Mouse (Mus musculus): Measurements from ENCODE around the gene Pdzd2. TPM values are rescaled to one million over a fixed set of nuclear protein-coding genes. Genes with fewer than 3 reads are reported as not detected.
"Not testable (repeated sequence)": the region's sequence is repeated elsewhere in the genome, so short reads cannot be mapped to it uniquely, and the experiment has no call there.

Pdzd2 gene
- polyA plus RNA-seq, 1 experiment: 9.3 TPM

DNA sequence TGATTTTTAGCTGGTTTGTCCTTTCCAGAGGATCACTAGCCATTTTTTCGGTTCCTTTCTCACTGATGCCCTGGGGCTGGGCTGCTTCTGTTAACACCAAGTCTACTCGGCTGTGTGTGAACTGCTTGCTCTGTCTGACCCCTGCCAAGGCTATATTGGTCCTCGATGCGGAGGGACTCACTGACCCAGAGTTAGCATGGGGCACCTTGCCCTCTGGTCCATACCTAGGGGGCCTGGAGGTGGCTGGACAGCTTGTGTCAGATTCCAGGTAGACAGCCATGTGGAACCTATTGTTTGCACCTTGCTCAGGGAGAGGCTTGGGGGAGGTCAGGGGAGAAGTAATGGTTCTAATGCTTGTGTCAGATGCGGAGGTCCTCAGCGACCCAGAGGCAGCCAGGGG is 365.8 kb downstream of the Pdzd2 start:
- H3K36me3 ChIP-seq (ENCODE audit: control insufficient read depth, insufficient read depth, low read length): no peaks in the 10 kb centered on the region
- no peaks in the 10 kb centered on the region for H3K27me3 ChIP-seq (ENCODE audit: control insufficient read depth, insufficient read depth, low read length)
- H3K4me3 ChIP-seq (ENCODE audit: control insufficient read depth, low read depth, low read length): no peak overlapping the region
- no peak overlapping the region for H3K27ac ChIP-seq (ENCODE audit: control insufficient read depth, insufficient read depth, low read depth, low read length)
- TF ChIP-seq CTCF (IDR thresholded peaks at IDR 0.05; ENCODE audit: control insufficient read depth, insufficient read depth, insufficient replicate concordance, low read depth, low read length): no peak
- TF ChIP-seq POLR2A (IDR thresholded peaks at IDR 0.05; ENCODE audit: control insufficient read depth, low read depth, low read length): no peak
- H3K4me1 ChIP-seq (ENCODE audit: control insufficient read depth, insufficient read depth, low read length): peaks cover 2% of the 10 kb centered on the region; the same call in 1 of the 2 replicates

DNA sequence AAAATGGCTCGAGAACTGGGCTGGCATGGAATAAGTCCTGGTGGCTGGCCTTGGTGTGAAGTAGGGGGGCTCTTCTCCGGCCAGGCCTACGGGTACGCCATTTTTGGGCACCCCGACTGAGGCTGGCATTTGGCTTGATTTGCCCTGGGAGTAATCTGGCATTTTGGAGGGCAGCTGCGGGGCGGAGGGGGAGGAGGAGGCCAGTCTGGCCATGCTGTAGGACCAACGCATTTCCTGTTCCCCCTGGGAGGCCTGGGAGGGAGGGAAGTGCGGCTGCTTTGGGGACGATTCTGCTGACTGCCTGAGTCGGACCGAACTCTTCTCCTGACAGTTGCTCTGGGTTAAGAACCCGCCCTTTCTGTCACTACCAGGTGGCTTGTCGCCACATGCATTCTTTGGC is 366.2 kb downstream of the Pdzd2 start:
- Histone ChIP-seq H3K27ac (ENCODE audit: control insufficient read depth, insufficient read depth, low read depth, low read length) (no peak overlapping the region), H3K4me1 (ENCODE audit: control insufficient read depth, insufficient read depth, low read length) (peaks cover 2% of the 10 kb centered on the region; the same call in 1 of the 2 replicates), H3K27me3 (ENCODE audit: control insufficient read depth, insufficient read depth, low read length) (no peaks in the 10 kb centered on the region), H3K36me3 (ENCODE audit: control insufficient read depth, insufficient read depth, low read length) (no peaks in the 10 kb centered on the region), H3K4me3 (ENCODE audit: control insufficient read depth, low read depth, low read length) (no peak overlapping the region)
- no peak for TF ChIP-seq CTCF (IDR thresholded peaks at IDR 0.05; ENCODE audit: control insufficient read depth, insufficient read depth, insufficient replicate concordance, low read depth, low read length)
- TF ChIP-seq POLR2A (IDR thresholded peaks at IDR 0.05; ENCODE audit: control insufficient read depth, low read depth, low read length): no peak

DNA sequence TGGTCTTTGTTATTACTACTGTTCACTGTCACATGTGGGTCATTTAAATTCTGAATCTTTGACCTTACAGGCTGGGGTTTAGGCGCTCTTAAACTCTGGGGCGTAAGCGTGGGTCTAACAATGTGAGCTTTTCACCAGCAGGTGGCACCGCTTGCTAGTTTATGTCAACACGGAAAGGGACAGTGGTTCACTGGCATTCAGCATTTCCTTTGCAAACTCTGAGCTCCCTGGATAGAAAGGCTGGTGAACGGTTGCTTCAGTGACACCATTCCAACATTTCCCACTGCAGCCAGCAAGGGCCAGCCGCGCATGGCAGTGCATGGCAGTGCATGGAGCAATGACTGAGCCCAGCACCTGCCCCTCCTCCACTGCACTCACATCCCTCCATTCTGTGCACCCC is 368.5 kb downstream of the Pdzd2 start:
- H3K27ac ChIP-seq (ENCODE audit: control insufficient read depth, insufficient read depth, low read depth, low read length): no peak overlapping the region
- peak; percentile 62; the same call in 1 of the 2 replicates for TF ChIP-seq CTCF (IDR thresholded peaks at IDR 0.05; ENCODE audit: control insufficient read depth, insufficient read depth, insufficient replicate concordance, low read depth, low read length)
- TF ChIP-seq POLR2A (IDR thresholded peaks at IDR 0.05; ENCODE audit: control insufficient read depth, low read depth, low read length): no peak
- no peaks in the 10 kb centered on the region for H3K27me3 ChIP-seq (ENCODE audit: control insufficient read depth, insufficient read depth, low read length)
- no peak overlapping the region for H3K4me3 ChIP-seq (ENCODE audit: control insufficient read depth, low read depth, low read length)
- peaks cover 2% of the 10 kb centered on the region; the same call in 1 of the 2 replicates for H3K4me1 ChIP-seq (ENCODE audit: control insufficient read depth, insufficient read depth, low read length)
- H3K36me3 ChIP-seq (ENCODE audit: control insufficient read depth, insufficient read depth, low read length): no peaks in the 10 kb centered on the region

GRCm38 (mm10) chr15:12370096-12370495 is 369.6 kb downstream of the Pdzd2 start:
- no peaks in the 10 kb centered on the region; the same call in 1 of the 2 replicates for H3K4me1 ChIP-seq (ENCODE audit: control insufficient read depth, insufficient read depth, low read length)
- no peaks in the 10 kb centered on the region for H3K27me3 ChIP-seq (ENCODE audit: control insufficient read depth, insufficient read depth, low read length)
- no peak overlapping the region for H3K4me3 ChIP-seq (ENCODE audit: control insufficient read depth, low read depth, low read length)
- no peak overlapping the region for H3K27ac ChIP-seq (ENCODE audit: control insufficient read depth, insufficient read depth, low read depth, low read length)
- H3K36me3 ChIP-seq (ENCODE audit: control insufficient read depth, insufficient read depth, low read length): no peaks in the 10 kb centered on the region
- no peak for TF ChIP-seq CTCF (IDR thresholded peaks at IDR 0.05; ENCODE audit: control insufficient read depth, insufficient read depth, insufficient replicate concordance, low read depth, low read length)
- no peak for TF ChIP-seq POLR2A (IDR thresholded peaks at IDR 0.05; ENCODE audit: control insufficient read depth, low read depth, low read length)

- H3K4me3 ChIP-seq (ENCODE audit: control insufficient read depth, low read depth, low read length): no peak overlapping the region
Measured at GRCm38 (mm10) chr15:12368850-12369249, 370.9 kb downstream of the Pdzd2 start.

GRCm38 (mm10) chr15:12368357-12368756 is 371.4 kb downstream of the Pdzd2 start:
- Histone ChIP-seq H3K27ac (ENCODE audit: control insufficient read depth, insufficient read depth, low read depth, low read length) (no peak overlapping the region), H3K36me3 (ENCODE audit: control insufficient read depth, insufficient read depth, low read length) (no peaks in the 10 kb centered on the region), H3K4me3 (ENCODE audit: control insufficient read depth, low read depth, low read length) (no peak overlapping the region), H3K4me1 (ENCODE audit: control insufficient read depth, insufficient read depth, low read length) (no peaks in the 10 kb centered on the region), H3K27me3 (ENCODE audit: control insufficient read depth, insufficient read depth, low read length) (no peaks in the 10 kb centered on the region)
- TF ChIP-seq CTCF (IDR thresholded peaks at IDR 0.05; ENCODE audit: control insufficient read depth, insufficient read depth, insufficient replicate concordance, low read depth, low read length) (no peak), POLR2A (IDR thresholded peaks at IDR 0.05; ENCODE audit: control insufficient read depth, low read depth, low read length) (no peak)

More at GRCm38 (mm10) chr15:12368850-12369249, 370.9 kb downstream of the Pdzd2 start:
- H3K27me3 ChIP-seq (ENCODE audit: control insufficient read depth, insufficient read depth, low read length): no peaks in the 10 kb centered on the region
- H3K27ac ChIP-seq (ENCODE audit: control insufficient read depth, insufficient read depth, low read depth, low read length): no peak overlapping the region
- H3K36me3 ChIP-seq (ENCODE audit: control insufficient read depth, insufficient read depth, low read length): no peaks in the 10 kb centered on the region
- no peaks in the 10 kb centered on the region for H3K4me1 ChIP-seq (ENCODE audit: control insufficient read depth, insufficient read depth, low read length)
- no peak for TF ChIP-seq POLR2A (IDR thresholded peaks at IDR 0.05; ENCODE audit: control insufficient read depth, low read depth, low read length)
- no peak for TF ChIP-seq CTCF (IDR thresholded peaks at IDR 0.05; ENCODE audit: control insufficient read depth, insufficient read depth, insufficient replicate concordance, low read depth, low read length)

GRCm38 (mm10) chr15:12367306-12368080 is 372.2 kb downstream of the Pdzd2 start:
- Histone ChIP-seq H3K4me3 (ENCODE audit: control insufficient read depth, low read depth, low read length) (no peak overlapping the region), H3K27me3 (ENCODE audit: control insufficient read depth, insufficient read depth, low read length) (no peaks in the 10 kb centered on the region), H3K4me1 (ENCODE audit: control insufficient read depth, insufficient read depth, low read length) (no peaks in the 10 kb centered on the region), H3K27ac (ENCODE audit: control insufficient read depth, insufficient read depth, low read depth, low read length) (peak overlapping the region; percentile 59), H3K36me3 (ENCODE audit: control insufficient read depth, insufficient read depth, low read length) (no peaks in the 10 kb centered on the region)
- TF ChIP-seq CTCF (IDR thresholded peaks at IDR 0.05; ENCODE audit: control insufficient read depth, insufficient read depth, insufficient replicate concordance, low read depth, low read length) (no peak), POLR2A (IDR thresholded peaks at IDR 0.05; ENCODE audit: control insufficient read depth, low read depth, low read length) (no peak)

- H3K27me3 ChIP-seq (ENCODE audit: control insufficient read depth, insufficient read depth, low read length); H3K4me3 ChIP-seq (ENCODE audit: control insufficient read depth, low read depth, low read length); H3K4me1 ChIP-seq (ENCODE audit: control insufficient read depth, insufficient read depth, low read length); H3K27ac ChIP-seq (ENCODE audit: control insufficient read depth, insufficient read depth, low read depth, low read length); H3K36me3 ChIP-seq (ENCODE audit: control insufficient read depth, insufficient read depth, low read length): not testable (repeated sequence)
Measured at GRCm38 (mm10) chr15:12366580-12367305, 373.0 kb downstream of the Pdzd2 start.

All from testis, adult 2 months (tissue).